Mouse (Mus musculus) liver, embryonic 15.5 days (tissue): ENCODE measurements around the gene Wdr61. TPM values are rescaled to one million over a fixed set of nuclear protein-coding genes. Genes with fewer than 3 reads are reported as not detected.
A peak's percentile ranks its signal among the peaks of the same experiment; 100 is the strongest.

Source experiments
- ATAC-seq: fragments of 200-750 bp; cut with Nextera tagmentation; 2 replicates; pipeline ENCODE4 v1.8.0; 2017; ENCODE audit warnings: moderate number of reproducible peaks, mild to moderate bottlenecking, moderate library complexity; ENCODE audit not compliant: insufficient read depth
- H3K27ac ChIP-seq: fragments of 300-500 bp; sonication (generic); replicated peaks from 2 replicates; pipeline ENCODE4 v1.5.1; 2015; ENCODE audit warnings: mild to moderate bottlenecking, inconsistent platforms
- H3K27me3 ChIP-seq: fragments of 300-500 bp; sonication (generic); 2 replicates; pipeline ENCODE4 v1.6.1; 2015; ENCODE audit warnings: mild to moderate bottlenecking, inconsistent platforms
- H3K36me3 ChIP-seq: fragments of 300-500 bp; sonication (generic); replicated peaks from 2 replicates; pipeline ENCODE4 v1.6.1; 2015; ENCODE audit warnings: moderate library complexity, mild to moderate bottlenecking, inconsistent platforms
- H3K4me1 ChIP-seq: fragments of 300-500 bp; sonication (generic); replicated peaks from 2 replicates; pipeline ENCODE4 v1.6.1; 2015; ENCODE audit warnings: inconsistent platforms
- H3K4me2 ChIP-seq: fragments of 300-500 bp; sonication (generic); 2 replicates; pipeline ENCODE4 v1.6.1; 2015; ENCODE audit warnings: moderate library complexity, mild to moderate bottlenecking, inconsistent platforms
- H3K4me3 ChIP-seq: fragments of 300-500 bp; sonication (generic); replicated peaks from 2 replicates; pipeline ENCODE4 v1.5.1; 2015; ENCODE audit warnings: mild to moderate bottlenecking, inconsistent platforms
- H3K9ac ChIP-seq: fragments of 300-500 bp; sonication (generic); 2 replicates; pipeline ENCODE4 v1.6.1; 2015; ENCODE audit warnings: moderate library complexity, mild to moderate bottlenecking, inconsistent platforms
- H3K9me3 ChIP-seq: fragments of 300-500 bp; sonication (generic); replicated peaks from 2 replicates; pipeline ENCODE4 v1.6.1; 2016; ENCODE audit warnings: inconsistent platforms
- WGBS: fragments of 180-500 bp; shearing (Covaris S2); methylation state at CpG from one replicate; pipeline ENCODE4 v1.1.7; 2015; ENCODE audit warnings: mixed read lengths; ENCODE audit not compliant: insufficient replicate concordance; 5-methylcytosine and 5-hydroxymethylcytosine counted together
- polyA plus RNA-seq: library from polyadenylated mRNA; unstranded; fragments of >200 nt; fragmentation: Nextera tagmentation; extraction: Ambion mirVana; gene quantifications from 2 replicates; pipeline ENCODE4 v1.2.1, GENCODE M21; 2015

Wdr61 gene
- 75.3 and 80.3 TPM in 2 replicates for polyA plus RNA-seq

- H3K4me2 ChIP-seq, result peak within 1 kb of the TSS; percentile 79
- H3K27me3 ChIP-seq, result no peaks in the 10 kb centered on the region
- peak within 1 kb of the TSS; percentile 78 for H3K4me3 ChIP-seq
- no peaks in the 10 kb centered on the region for H3K9me3 ChIP-seq
- H3K9ac ChIP-seq, result peak within 1 kb of the TSS; percentile 69
- ATAC-seq, result peak; percentile 97
- H3K36me3 ChIP-seq, result peaks cover 16% of the 10 kb centered on the region
- under 1% methylated on average over 32 of the region's 32 CpGs for WGBS
- peak within 1 kb of the TSS; percentile 72 for H3K27ac ChIP-seq
- H3K4me1 ChIP-seq, result peaks cover 31% of the 10 kb centered on the region
Measured at GRCm38 (mm10) chr9:54733921-54734638, at the start of gene Wdr61. Gene Wdr61 (minus strand): TSS chr9:54734519.

- no peaks in the 10 kb centered on the region for H3K36me3 ChIP-seq
- H3K9me3 ChIP-seq, result no peaks in the 10 kb centered on the region
- WGBS, result 40% methylated on average over 3 of the region's 3 CpGs
- no peak for ATAC-seq
- no peak overlapping the region for H3K4me2 ChIP-seq
- no peaks in the 10 kb centered on the region for H3K4me1 ChIP-seq
- H3K27ac ChIP-seq, result no peak overlapping the region
- H3K4me3 ChIP-seq, result no peak overlapping the region
- H3K9ac ChIP-seq, result no peak overlapping the region
- H3K27me3 ChIP-seq, result 0 out of 2 replicates have a peak, but pooled peaks cover 6% of the 10 kb centered on the region
Measured at GRCm38 (mm10) chr9:54784003-54784402, 49.7 kb upstream of the Wdr61 start.

GRCm38 (mm10) chr9:54782504-54782903 lies 48.2 kb upstream of the Wdr61 start:
- Histone ChIP-seq H3K9ac (no peak overlapping the region), H3K4me3 (no peak overlapping the region), H3K27ac (no peak overlapping the region), H3K36me3 (no peaks in the 10 kb centered on the region), H3K27me3 (0 out of 2 replicates have a peak, but pooled peaks cover 6% of the 10 kb centered on the region), H3K4me1 (no peaks in the 10 kb centered on the region), H3K9me3 (no peaks in the 10 kb centered on the region), H3K4me2 (no peak overlapping the region)
- no peak for ATAC-seq
- WGBS, result 66% methylated on average over 15 of the region's 15 CpGs

- no peak for ATAC-seq
- WGBS, result 73% methylated on average over 8 of the region's 8 CpGs
- no peaks in the 10 kb centered on the region for H3K4me1 ChIP-seq
Measured at GRCm38 (mm10) chr9:54779280-54779679, 45.0 kb upstream of the Wdr61 start.

GRCm38 (mm10) chr9:54776451-54776982 lies 42.2 kb upstream of the Wdr61 start:
- Histone ChIP-seq H3K4me2 (no peak overlapping the region), H3K36me3 (no peaks in the 10 kb centered on the region), H3K27me3 (0 out of 2 replicates have a peak, but pooled peaks cover 5% of the 10 kb centered on the region), H3K4me3 (no peak overlapping the region), H3K4me1 (no peaks in the 10 kb centered on the region), H3K9me3 (no peaks in the 10 kb centered on the region), H3K27ac (no peak overlapping the region), H3K9ac (no peak overlapping the region)
- ATAC-seq, result no peak
- 56% methylated on average over 13 of the region's 13 CpGs for WGBS

More at GRCm38 (mm10) chr9:54779280-54779679, 45.0 kb upstream of the Wdr61 start:
- Histone ChIP-seq H3K36me3 (no peaks in the 10 kb centered on the region), H3K27ac (no peak overlapping the region), H3K4me3 (no peak overlapping the region), H3K9me3 (no peaks in the 10 kb centered on the region), H3K4me2 (no peak overlapping the region), H3K27me3 (no peaks in the 10 kb centered on the region), H3K9ac (no peak overlapping the region)

- no peak overlapping the region for H3K4me2 ChIP-seq
- WGBS, result 48% methylated on average over 11 of the region's 11 CpGs
- ATAC-seq, result no peak
Measured at GRCm38 (mm10) chr9:54770140-54770780, 35.9 kb upstream of the Wdr61 start.

GRCm38 (mm10) chr9:54765336-54766085 lies 31.2 kb upstream of the Wdr61 start:
- no peak overlapping the region for H3K27ac ChIP-seq
- peak overlapping the region; percentile 13; the same call in 1 of the 2 replicates for H3K4me2 ChIP-seq
- 2% methylated on average over 41 of the region's 41 CpGs for WGBS
- no peaks in the 10 kb centered on the region for H3K36me3 ChIP-seq
- no peak for ATAC-seq
- no peak overlapping the region for H3K9ac ChIP-seq
- H3K4me3 ChIP-seq, result no peak overlapping the region
- no peaks in the 10 kb centered on the region for H3K9me3 ChIP-seq
- no peaks in the 10 kb centered on the region for H3K4me1 ChIP-seq
- peaks cover 93% of the 10 kb centered on the region for H3K27me3 ChIP-seq

More at GRCm38 (mm10) chr9:54770140-54770780, 35.9 kb upstream of the Wdr61 start:
- Histone ChIP-seq H3K9me3 (no peaks in the 10 kb centered on the region), H3K4me1 (no peaks in the 10 kb centered on the region), H3K9ac (no peak overlapping the region), H3K36me3 (no peaks in the 10 kb centered on the region), H3K27ac (no peak overlapping the region), H3K4me3 (no peak overlapping the region), H3K27me3 (peaks cover 62% of the 10 kb centered on the region)

GRCm38 (mm10) chr9:54764561-54765217 lies 30.4 kb upstream of the Wdr61 start, which contains the start of gene Crabp1:
Gene Crabp1 (plus strand): TSS chr9:54764748.
- under 1% methylated on average over 44 of the region's 45 CpGs for WGBS
- peak within 1 kb of the TSS; percentile 27 for H3K4me2 ChIP-seq
- H3K4me3 ChIP-seq, result no peak within 1 kb of the TSS
- H3K4me1 ChIP-seq, result no peaks in the 10 kb centered on the region
- H3K9ac ChIP-seq, result no peak within 1 kb of the TSS
- no peak for ATAC-seq
- no peaks in the 10 kb centered on the region for H3K9me3 ChIP-seq
- peaks cover 84% of the 10 kb centered on the region for H3K27me3 ChIP-seq
- H3K36me3 ChIP-seq, result no peaks in the 10 kb centered on the region
- H3K27ac ChIP-seq, result no peak within 1 kb of the TSS

- Histone ChIP-seq H3K9ac (no peak overlapping the region), H3K27ac (no peak overlapping the region), H3K27me3 (peaks cover 78% of the 10 kb centered on the region), H3K9me3 (no peaks in the 10 kb centered on the region), H3K4me1 (no peaks in the 10 kb centered on the region), H3K4me3 (no peak overlapping the region), H3K4me2 (no peak overlapping the region), H3K36me3 (no peaks in the 10 kb centered on the region)
- WGBS, result 14% methylated on average over 12 of the region's 12 CpGs
- ATAC-seq, result no peak
Measured at GRCm38 (mm10) chr9:54764091-54764490, 29.8 kb upstream of the Wdr61 start.

GRCm38 (mm10) chr9:54759592-54759991 lies 25.3 kb upstream of the Wdr61 start:
- Histone ChIP-seq H3K4me2 (no peak overlapping the region), H3K27ac (no peak overlapping the region), H3K9me3 (no peaks in the 10 kb centered on the region), H3K9ac (no peak overlapping the region), H3K27me3 (peaks cover 33% of the 10 kb centered on the region), H3K4me3 (no peak overlapping the region), H3K4me1 (no peaks in the 10 kb centered on the region), H3K36me3 (no peaks in the 10 kb centered on the region)
- ATAC-seq, result no peak
- WGBS, result 43% methylated on average over 6 of the region's 6 CpGs
